ENCODE assay signal across 16 mouse cellular contexts in genomic region chr8:102475166-102475802, GRCm38 (mm10).
"Had no signal": no experiment of that assay in that cellular context is flagged by ENCODE, and none has a peak within 500 bp of the region (broad histone marks: within the 10 kb centered on the region; RNA-seq: fewer than 3 reads in every experiment).

No protein-coding gene starts in this region.

- DNase-seq: retina, postnatal 1 day; right cerebral cortex, adult 18-20 months; right cerebral cortex, postnatal 14 days; right cerebral cortex, postnatal 25 days; right cerebral cortex, postnatal 4 days; spleen, adult 18-20 months; thymus, adult 18-20 months; thymus, adult 2 months; thymus, postnatal 14 days; thymus, postnatal 25 days; thymus, postnatal 36 days; thymus, postnatal 4 days had no signal

- H3K27me3 ChIP-seq: neural tube, embryonic 13.5 days; neural tube, embryonic 15.5 days; stomach, embryonic 15.5 days had no signal

- H3K9ac ChIP-seq: neural tube, embryonic 13.5 days; neural tube, embryonic 15.5 days; stomach, embryonic 15.5 days had no signal

- H3K36me3 ChIP-seq: neural tube, embryonic 13.5 days; neural tube, embryonic 15.5 days; stomach, embryonic 15.5 days had no signal

- H3K27ac ChIP-seq: neural tube, embryonic 13.5 days; neural tube, embryonic 15.5 days; stomach, embryonic 15.5 days; stomach, postnatal 0 days had no signal

- H3K4me1 ChIP-seq: neural tube, embryonic 13.5 days; neural tube, embryonic 15.5 days; stomach, embryonic 15.5 days had no signal

- H3K4me3 ChIP-seq: neural tube, embryonic 13.5 days; neural tube, embryonic 15.5 days; stomach, embryonic 15.5 days had no signal

- H3K4me2 ChIP-seq: neural tube, embryonic 13.5 days; neural tube, embryonic 15.5 days; stomach, embryonic 15.5 days had no signal

- H3K9me3 ChIP-seq: neural tube, embryonic 13.5 days; neural tube, embryonic 15.5 days; stomach, embryonic 15.5 days had no signal
